Mouse (Mus musculus): Measurements from ENCODE around the gene Rps9.
"Not testable (repeated sequence)": the region's sequence is repeated elsewhere in the genome, so short reads cannot be mapped to it uniquely, and the experiment has no call there.

The Rps9 gene

DNA sequence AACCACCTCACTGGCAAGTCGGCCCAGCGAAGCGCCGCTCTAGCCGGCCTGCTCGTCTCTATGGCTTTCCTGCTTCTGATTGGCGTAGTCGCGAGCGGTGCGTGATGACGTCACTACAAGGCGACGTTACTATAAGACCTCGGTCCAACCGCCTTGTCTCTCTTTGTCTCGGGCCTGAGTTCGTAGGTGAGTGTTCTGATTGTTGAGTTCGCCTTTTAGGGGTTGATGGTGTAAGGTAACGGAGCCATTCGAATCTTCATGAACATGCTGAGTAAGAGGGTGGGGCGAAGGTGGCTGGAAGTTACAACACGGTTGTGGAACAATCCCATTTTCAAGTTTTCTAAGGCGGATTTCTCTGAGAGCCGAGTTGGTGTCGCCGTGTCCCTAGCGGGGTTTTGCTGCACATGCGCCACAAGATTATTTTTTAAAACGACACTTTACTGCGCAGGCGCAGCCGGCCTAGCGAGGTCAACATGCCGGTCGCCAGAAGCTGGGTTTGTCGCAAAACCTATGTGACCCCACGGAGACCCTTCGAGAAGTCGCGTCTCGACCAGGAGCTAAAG lies at the start of gene Rps9:
Rps9 (plus strand) TSS at position 115 of the 563 bp plus-strand sequence.
- peak; percentile 86 for DNase-seq (ENCODE audit: low spot score)

DNA sequence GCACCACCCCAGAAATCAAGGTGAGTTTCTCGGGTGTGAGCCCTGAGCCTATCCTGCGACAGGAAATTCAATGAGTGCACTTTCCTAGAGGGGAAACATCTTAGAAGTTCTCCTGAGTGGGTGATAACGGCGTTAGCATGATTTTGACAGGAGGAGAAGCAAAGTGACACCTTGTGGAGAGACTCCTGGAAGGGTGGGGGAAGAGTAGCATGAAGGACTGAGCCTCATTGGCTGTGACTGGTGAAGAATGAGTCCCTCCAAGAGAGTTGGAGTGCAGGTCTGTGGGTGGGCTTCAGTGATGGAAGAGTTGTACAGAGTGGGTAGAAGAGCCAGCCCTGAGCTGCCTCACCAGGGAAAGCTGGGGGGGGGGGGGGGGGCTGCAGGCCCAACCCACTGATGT lies 46.8 kb upstream of the Rps9 start:
- DNase-seq (ENCODE audit: low spot score), result no peak

- DNase-seq (ENCODE audit: low spot score), result no peak
Observed at GRCm38 (mm10) chr7:3658578-3658977, 45.2 kb upstream of the Rps9 start.

- no peak for DNase-seq (ENCODE audit: low spot score)
Observed at GRCm38 (mm10) chr7:3664524-3665214, 39.1 kb upstream of the Rps9 start.

DNA sequence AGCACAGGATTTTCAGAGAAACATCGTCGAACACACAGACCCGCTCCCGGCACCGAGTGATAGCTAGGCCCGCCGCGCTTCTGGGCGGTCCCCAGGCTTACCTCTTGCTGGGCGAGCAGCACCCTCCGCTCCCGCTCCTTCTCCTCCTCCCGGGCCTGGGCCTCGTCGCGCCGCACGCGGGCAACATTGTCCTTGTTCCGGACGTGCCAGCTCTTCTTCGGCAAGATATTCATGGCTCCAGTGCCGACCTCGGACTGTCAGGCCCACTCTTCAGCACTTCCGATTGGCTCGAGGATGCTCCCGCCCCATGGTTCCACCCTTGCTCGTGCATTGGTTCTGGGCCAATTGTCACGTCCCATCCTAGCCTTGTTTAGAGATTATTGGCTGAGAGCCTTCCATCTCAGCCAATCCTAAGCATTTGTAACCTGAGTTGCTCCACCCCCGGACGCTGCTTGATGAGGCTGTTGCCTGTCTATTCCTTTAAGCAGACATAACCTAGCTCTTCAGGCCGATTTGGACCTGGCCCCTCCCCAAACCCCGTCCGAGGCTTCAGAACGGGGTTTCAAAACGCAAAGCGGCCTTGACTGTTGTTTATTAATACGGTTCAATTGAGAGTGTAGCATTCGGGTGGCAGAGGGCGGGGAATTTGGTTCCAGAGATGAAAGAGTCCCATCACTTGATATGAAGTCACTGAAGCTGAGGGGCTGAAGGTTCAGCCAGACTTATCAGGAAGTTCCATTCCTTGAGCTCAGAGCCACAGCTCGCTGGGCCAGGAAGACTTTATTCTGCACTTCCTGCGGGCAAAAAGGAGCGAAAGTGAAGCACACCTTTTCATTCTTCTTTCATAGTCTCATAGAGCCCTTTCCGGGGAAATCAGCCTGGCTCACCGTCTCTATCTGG lies 38.3 kb upstream of the Rps9 start, which contains the start of gene Leng1:
Leng1 (minus strand) TSS at position 626 of the 900 bp plus-strand sequence.
- DNase-seq (ENCODE audit: low spot score), result peak; percentile 91

DNA sequence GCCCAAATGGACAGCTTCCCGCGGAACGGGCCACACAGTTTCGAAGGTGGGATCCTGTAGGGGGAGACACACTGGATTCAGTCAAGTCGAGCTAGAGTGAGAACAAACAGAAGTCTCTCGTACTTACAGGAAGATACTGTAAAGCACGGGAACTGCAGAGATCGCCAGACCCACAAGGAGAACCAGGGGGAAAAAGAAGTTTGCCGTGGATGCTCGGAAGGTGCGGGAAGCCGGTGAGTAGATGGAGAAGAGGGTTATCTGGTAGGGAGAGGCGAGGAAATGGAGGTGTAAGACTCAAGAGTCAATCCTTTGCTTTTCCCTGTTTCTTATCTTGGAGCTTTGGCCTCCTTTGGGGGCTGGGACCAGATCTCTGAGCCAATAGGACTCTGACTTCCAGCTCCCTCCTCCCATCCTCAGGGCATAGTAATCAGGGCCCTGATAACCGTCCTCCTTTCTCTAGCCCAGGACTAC lies 36.8 kb upstream of the Rps9 start:
- DNase-seq (ENCODE audit: low spot score), result no peak

DNA sequence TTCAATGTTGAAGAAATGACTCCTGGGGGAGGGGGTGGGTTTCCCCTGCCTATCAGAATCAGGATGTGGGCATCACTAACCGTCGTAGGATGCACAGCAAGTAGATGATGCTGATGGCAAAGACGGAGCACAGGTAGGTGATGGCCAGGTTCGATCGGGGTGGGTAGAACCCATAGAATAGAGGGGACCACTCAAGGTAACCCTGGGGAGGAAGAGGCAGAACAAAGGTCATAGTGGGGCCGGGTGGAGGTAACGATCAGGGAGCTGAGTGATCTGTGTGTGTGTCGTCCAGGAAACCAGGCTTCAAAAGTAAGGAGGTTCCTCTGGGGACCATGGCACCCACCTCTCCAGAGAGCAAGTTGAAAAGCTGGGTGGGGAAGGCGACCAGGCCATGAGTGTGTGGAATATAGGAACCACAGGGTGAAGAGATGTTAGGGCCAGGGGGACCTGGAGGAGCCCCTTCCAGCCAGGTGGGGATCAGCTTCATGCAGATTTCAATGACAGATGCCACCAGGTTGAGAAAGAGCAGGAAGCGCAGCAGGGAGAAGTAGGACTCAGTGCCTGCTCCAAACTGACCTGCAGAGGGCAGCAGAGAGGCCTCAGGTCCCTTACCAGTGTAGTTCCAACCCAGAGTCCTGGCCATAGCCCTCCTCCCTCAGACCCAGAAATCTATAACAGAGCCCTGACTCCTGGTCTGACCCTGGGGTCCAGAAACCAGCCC lies 29.1 kb upstream of the Rps9 start:
- DNase-seq (ENCODE audit: low spot score), result peak; percentile 67

- no peak for DNase-seq (ENCODE audit: low spot score)
Observed at GRCm38 (mm10) chr7:3675228-3675548, 28.6 kb upstream of the Rps9 start.

DNA sequence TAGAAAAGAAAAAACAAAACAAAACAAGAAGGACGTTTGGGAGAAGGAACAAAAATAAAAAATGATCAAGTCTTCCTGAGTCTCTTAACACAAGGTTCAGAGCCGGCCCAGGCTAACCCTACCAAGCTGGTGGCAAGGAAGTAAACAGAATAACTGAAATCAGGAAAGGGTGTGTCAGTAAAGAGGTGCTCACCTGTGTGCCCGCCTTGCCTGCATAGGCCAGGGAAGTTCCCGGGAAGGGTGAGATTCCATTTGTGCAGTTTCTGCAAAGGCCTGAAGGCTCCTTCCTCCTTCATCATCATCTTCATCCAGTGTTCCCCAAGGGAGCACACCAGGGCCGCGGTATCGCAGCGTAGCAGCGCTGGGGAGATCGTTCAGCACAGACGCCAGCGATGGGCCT lies 27.4 kb upstream of the Rps9 start:
- no peak for DNase-seq (ENCODE audit: low spot score)

- DNase-seq (ENCODE audit: low spot score), result no peak
Observed at GRCm38 (mm10) chr7:3677342-3677741, 26.5 kb upstream of the Rps9 start, which contains the start of gene Tmc4. Gene Tmc4 (minus strand): TSS chr7:3677553.

- no peak for DNase-seq (ENCODE audit: low spot score)
Observed at GRCm38 (mm10) chr7:3683908-3684550, 19.8 kb upstream of the Rps9 start.

- no peak for DNase-seq (ENCODE audit: low spot score)
Observed at GRCm38 (mm10) chr7:3684698-3685097, 19.1 kb upstream of the Rps9 start.

- DNase-seq (ENCODE audit: low spot score), result no peak
Observed at GRCm38 (mm10) chr7:3685400-3686187, 18.2 kb upstream of the Rps9 start.

DNA sequence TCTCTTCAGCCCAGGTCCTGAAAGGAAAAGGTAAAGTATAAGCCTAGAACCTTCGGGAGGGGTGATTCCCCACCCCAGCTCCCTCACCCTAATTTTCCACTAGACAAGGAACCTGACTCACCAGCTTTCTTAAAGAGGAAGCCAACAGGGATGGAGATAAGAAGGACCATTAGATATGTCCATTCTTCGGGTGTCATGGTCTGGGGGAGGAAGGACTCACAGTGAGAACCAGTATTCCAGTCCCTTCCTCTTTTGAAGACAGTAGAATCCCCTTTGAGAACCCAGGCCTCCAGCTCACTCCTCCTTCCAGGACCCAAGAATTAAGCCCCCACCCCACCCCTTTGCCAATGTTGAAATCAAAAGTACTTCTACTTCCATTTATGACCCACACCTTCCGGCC lies 11.9 kb upstream of the Rps9 start:
- DNase-seq (ENCODE audit: low spot score), result no peak

GRCm38 (mm10) chr7:3692382-3692986 lies 11.3 kb upstream of the Rps9 start, which contains the start of gene Tsen34:
Gene Tsen34 (plus strand): TSS chr7:3692863.
- no peak for DNase-seq (ENCODE audit: low spot score)

- peak; percentile 95 for DNase-seq (ENCODE audit: low spot score)
Observed at GRCm38 (mm10) chr7:3692987-3693808, 10.6 kb upstream of the Rps9 start, which contains the start of gene Mboat7. Gene Mboat7 (minus strand): TSS chr7:3693523.

DNA sequence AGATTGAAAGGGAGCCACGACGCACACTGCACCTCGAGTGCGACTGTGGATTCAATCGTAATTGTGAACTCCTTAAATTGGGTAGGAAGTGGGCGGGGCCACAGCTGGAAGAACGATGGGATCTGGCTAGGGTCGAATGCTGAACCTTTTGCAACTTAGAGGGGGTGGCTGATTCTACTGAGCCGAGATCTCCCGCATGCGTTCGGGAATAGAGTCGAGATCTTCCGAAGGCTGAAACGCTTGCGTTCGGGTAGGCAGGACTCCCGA lies 10.1 kb upstream of the Rps9 start:
- DNase-seq (ENCODE audit: low spot score), result no peak

GRCm38 (mm10) chr7:3694076-3694948 lies 9.5 kb upstream of the Rps9 start:
- DNase-seq (ENCODE audit: low spot score), result peak; percentile 52

DNA sequence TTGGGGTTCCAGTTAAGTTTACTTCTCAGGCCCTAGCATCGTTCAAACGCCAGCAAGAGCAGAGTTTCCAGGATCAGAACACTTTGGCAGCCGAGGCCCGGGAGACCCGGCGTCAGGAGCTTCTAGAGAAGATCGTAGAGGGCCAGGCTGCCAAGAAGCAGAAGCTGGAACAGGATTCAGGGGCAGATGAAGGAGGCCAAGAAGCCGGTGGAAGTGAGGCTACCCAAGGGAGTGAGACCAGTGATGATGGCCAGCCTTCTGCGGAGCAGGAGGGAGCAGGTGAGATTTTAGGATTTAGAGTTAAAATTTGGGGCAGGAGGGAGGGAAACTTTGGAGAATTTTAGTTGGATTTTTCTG lies 8.9 kb upstream of the Rps9 start:
- DNase-seq (ENCODE audit: low spot score), result not testable (repeated sequence)

All from spleen, adult 12 weeks (tissue).